Mouse (Mus musculus) MEL (cell line): ENCODE results near the gene Teddm1a. TPM values are rescaled to one million over a fixed set of nuclear protein-coding genes. Genes with fewer than 3 reads are reported as not detected.
"Not testable (repeated sequence)": the region's sequence is repeated elsewhere in the genome, so short reads cannot be mapped to it uniquely, and the experiment has no call there.

ENCODE experiments used
- DNase-seq: peaks from one replicate; pipeline ENCODE4 v3.0.0; 2011; ENCODE audit warnings: low read depth, low spot score
- H3K27ac ChIP-seq: 2 replicates; pipeline ENCODE4 v1.5.1; 2012; ENCODE audit warnings: low read depth, mild to moderate bottlenecking, control low read depth, low read length, moderate library complexity; ENCODE audit not compliant: control insufficient read depth
- H3K27me3 ChIP-seq, 2 experiments: fragments of 150-350 bp in 1 of 2; sonication (generic) in 1 of 2; 2 replicates each; pipeline ENCODE4 v1.6.1; 2012; ENCODE audit warnings: low read length in 2 of 2, mild to moderate bottlenecking in 2 of 2, improper control_type of control experiment in 1 of 2, moderate library complexity in 1 of 2; ENCODE audit not compliant: insufficient read depth in 2 of 2, control insufficient read depth in 1 of 2
- H3K36me3 ChIP-seq, 2 experiments: 2 replicates each; pipeline ENCODE4 v1.6.1; 2012 to 2014; ENCODE audit warnings: low read length in 2 of 2, improper control_type of control experiment in 1 of 2, inconsistent platforms in 1 of 2, mild to moderate bottlenecking in 1 of 2; ENCODE audit not compliant: insufficient read depth in 2 of 2, control insufficient read depth in 1 of 2
- H3K4me1 ChIP-seq, 2 experiments: fragments of 150-350 bp in 1 of 2; sonication (generic) in 1 of 2; 2 replicates each; pipeline ENCODE4 v1.6.1; 2012; ENCODE audit warnings: low read length in 2 of 2, improper control_type of control experiment in 1 of 2, mild to moderate bottlenecking in 1 of 2; ENCODE audit not compliant: insufficient read depth in 2 of 2, control insufficient read depth in 1 of 2
- H3K4me3 ChIP-seq, 2 experiments: fragments of 150-350 bp in 1 of 2; sonication (generic) in 1 of 2; 2 replicates each; pipeline ENCODE4 v1.5.1; 2012; ENCODE audit warnings: low read depth in 2 of 2, low read length in 2 of 2, mild to moderate bottlenecking in 2 of 2, moderate library complexity in 2 of 2, control low read depth in 1 of 2, improper control_type of control experiment in 1 of 2; ENCODE audit not compliant: control insufficient read depth in 1 of 2, insufficient read depth in 1 of 2
- H3K79me2 ChIP-seq: 2 replicates; pipeline ENCODE4 v1.6.1; 2012; ENCODE audit warnings: mild to moderate bottlenecking, low read length, moderate library complexity; ENCODE audit not compliant: control insufficient read depth, poor library complexity, insufficient read depth
- H3K9ac ChIP-seq: 2 replicates; pipeline ENCODE4 v1.6.1; 2012; ENCODE audit warnings: low read depth, mild to moderate bottlenecking, control low read depth, low read length, moderate library complexity; ENCODE audit not compliant: control insufficient read depth, poor library complexity, severe bottlenecking
- H3K9me3 ChIP-seq: fragments of 150-350 bp; sonication (generic); replicated peaks from 2 replicates; pipeline ENCODE4 v1.6.1; 2012; ENCODE audit warnings: mild to moderate bottlenecking, low read length, improper control_type of control experiment, moderate library complexity; ENCODE audit not compliant: insufficient read depth
- BHLHE40 ChIP-seq: IDR thresholded peaks from 2 replicates; pipeline ENCODE4 v1.6.1; 2012; ENCODE audit warnings: low read depth, mild to moderate bottlenecking, inconsistent platforms, low read length, improper control_type of control experiment, borderline replicate concordance
- CHD1 ChIP-seq: IDR thresholded peaks from 2 replicates; pipeline ENCODE4 v1.6.1; 2012; ENCODE audit warnings: low read depth, mild to moderate bottlenecking, inconsistent platforms, low read length, improper control_type of control experiment
- CHD2 ChIP-seq: IDR thresholded peaks from 2 replicates; pipeline ENCODE4 v1.6.1; 2011; ENCODE audit warnings: low read length, improper control_type of control experiment
- CTCF ChIP-seq, 3 experiments: IDR thresholded peaks in 2 of 3; conservative IDR thresholded peaks in 1 of 3; 2 replicates each; pipeline ENCODE4 v1.5.1; 2011 to 2012; ENCODE audit warnings: low read length in 3 of 3, low read depth in 2 of 3, mild to moderate bottlenecking in 2 of 3, improper control_type of control experiment in 1 of 3, inconsistent platforms in 1 of 3, mixed read lengths in 1 of 3, moderate library complexity in 1 of 3; ENCODE audit not compliant: control insufficient read depth in 1 of 3, insufficient read depth in 1 of 3, poor library complexity in 1 of 3, severe bottlenecking in 1 of 3
- E2F4 ChIP-seq: IDR thresholded peaks from 2 replicates; pipeline ENCODE4 v1.6.1; 2011; ENCODE audit warnings: low read depth, low read length, improper control_type of control experiment, borderline replicate concordance
- ELF1 ChIP-seq: IDR thresholded peaks from 2 replicates; pipeline ENCODE4 v1.6.1; 2014; ENCODE audit warnings: low read depth, mild to moderate bottlenecking, inconsistent platforms, low read length, improper control_type of control experiment, moderate library complexity
- GABPA ChIP-seq: IDR thresholded peaks from 2 replicates; pipeline ENCODE4 v1.6.1; 2012; ENCODE audit warnings: low read depth, mild to moderate bottlenecking, inconsistent platforms, low read length, improper control_type of control experiment, moderate library complexity
- HCFC1 ChIP-seq: IDR thresholded peaks from 2 replicates; pipeline ENCODE4 v1.6.1; 2012; ENCODE audit warnings: low read depth, mild to moderate bottlenecking, inconsistent platforms, low read length, improper control_type of control experiment, moderate library complexity
- MAZ ChIP-seq: IDR thresholded peaks from 2 replicates; pipeline ENCODE4 v1.6.1; 2012; ENCODE audit warnings: low read depth, mild to moderate bottlenecking, inconsistent platforms, low read length, improper control_type of control experiment
- MXI1 ChIP-seq: IDR thresholded peaks from 2 replicates; pipeline ENCODE4 v1.6.1; 2011; ENCODE audit warnings: mild to moderate bottlenecking, low read depth, low read length, improper control_type of control experiment
- MYB ChIP-seq: IDR thresholded peaks from 2 replicates; pipeline ENCODE4 v1.6.1; 2011; ENCODE audit warnings: mild to moderate bottlenecking, low read depth, low read length, improper control_type of control experiment
- MYC ChIP-seq: IDR thresholded peaks from 2 replicates; pipeline ENCODE4 v1.6.1; 2011; ENCODE audit warnings: low read depth, mild to moderate bottlenecking, low read length, improper control_type of control experiment, moderate library complexity
- NELFE ChIP-seq: IDR thresholded peaks from 2 replicates; pipeline ENCODE4 v1.6.1; 2011; ENCODE audit warnings: low read depth, low read length, improper control_type of control experiment
- POLR2AphosphoS2 ChIP-seq: IDR thresholded peaks from 2 replicates; pipeline ENCODE4 v1.6.1; 2011; ENCODE audit warnings: low read length, improper control_type of control experiment
- POLR2AphosphoS5 ChIP-seq: IDR thresholded peaks from 2 replicates; pipeline ENCODE4 v1.6.1; 2012; ENCODE audit warnings: low read depth, borderline replicate concordance, mild to moderate bottlenecking, inconsistent platforms, low read length, moderate library complexity, mixed read lengths
- RAD21 ChIP-seq: IDR thresholded peaks from 2 replicates; pipeline ENCODE4 v1.6.1; 2011; ENCODE audit warnings: mild to moderate bottlenecking, low read depth, low read length, improper control_type of control experiment
- RCOR1 ChIP-seq: IDR thresholded peaks from 2 replicates; pipeline ENCODE4 v1.6.1; 2012; ENCODE audit warnings: low read depth, mild to moderate bottlenecking, inconsistent platforms, low read length, improper control_type of control experiment
- SMC3 ChIP-seq: IDR thresholded peaks from 2 replicates; pipeline ENCODE4 v1.6.1; 2011; ENCODE audit warnings: low read depth, low read length, improper control_type of control experiment
- TAL1 ChIP-seq: IDR thresholded peaks from 2 replicates; pipeline ENCODE4 v1.6.1; 2012; ENCODE audit warnings: mild to moderate bottlenecking, inconsistent platforms, low read length, moderate library complexity, mixed read lengths
- TCF12 ChIP-seq: IDR thresholded peaks from 2 replicates; pipeline ENCODE4 v1.6.1; 2014; ENCODE audit warnings: low read depth, mild to moderate bottlenecking, inconsistent platforms, low read length, improper control_type of control experiment, moderate library complexity
- UBTF ChIP-seq: IDR thresholded peaks from 2 replicates; pipeline ENCODE4 v1.6.1; 2012; ENCODE audit warnings: low read depth, mild to moderate bottlenecking, inconsistent platforms, low read length, improper control_type of control experiment, moderate library complexity, borderline replicate concordance; ENCODE audit not compliant: insufficient read depth
- USF1 ChIP-seq: IDR thresholded peaks from 2 replicates; pipeline ENCODE4 v1.6.1; 2014; ENCODE audit warnings: low read depth, mild to moderate bottlenecking, inconsistent platforms, low read length, improper control_type of control experiment, moderate library complexity
- USF2 ChIP-seq, 2 experiments: IDR thresholded peaks; 2 replicates each; pipeline ENCODE4 v1.6.1; 2011 to 2012; ENCODE audit warnings: improper control_type of control experiment in 2 of 2, low read length in 2 of 2, borderline replicate concordance in 1 of 2, inconsistent platforms in 1 of 2, low read depth in 1 of 2, mild to moderate bottlenecking in 1 of 2; ENCODE audit not compliant: insufficient read depth in 1 of 2
- ZC3H11A ChIP-seq: IDR thresholded peaks from 2 replicates; pipeline ENCODE4 v1.6.1; 2012; ENCODE audit warnings: low read depth, mild to moderate bottlenecking, inconsistent platforms, low read length, improper control_type of control experiment
- ZNF384 ChIP-seq: IDR thresholded peaks from 2 replicates; pipeline ENCODE4 v1.6.1; 2012; ENCODE audit warnings: low read depth, mild to moderate bottlenecking, inconsistent platforms, low read length, improper control_type of control experiment
- polyA plus RNA-seq, 2 experiments: library from polyadenylated mRNA; stranded (reverse) in 1 of 2; unstranded in 1 of 2; fragments of >175 nt in 1 of 2; fragments of >200 nt in 1 of 2; gene quantifications; 2 replicates each; pipeline versions ENCODE4 v1.2.1 to v1.2.4; 2012; ENCODE audit warnings: low replicate concordance in 2 of 2, low read depth in 1 of 2; ENCODE audit not compliant: insufficient read length in 2 of 2, insufficient read depth in 1 of 2, missing spikeins in 1 of 2
- total RNA-seq: library from RNA; depleted of rRNA; stranded (reverse); fragments of 300-350 nt; gene quantifications from 2 replicates; pipeline ENCODE4 v1.2.3, GENCODE M21; 2012

Gene Teddm1a
- total and polyA plus RNA-seq, 3 experiments = not detected

GRCm38 (mm10) chr1:153855946-153856345 is 35.6 kb upstream of the Teddm1a start:
- H3K79me2 ChIP-seq = no peaks in the 10 kb centered on the region
- H3K27me3 ChIP-seq = no peaks in the 10 kb centered on the region
- H3K9me3 ChIP-seq = no peaks in the 10 kb centered on the region
- no peaks in the 10 kb centered on the region for H3K4me1 ChIP-seq
- H3K4me3 ChIP-seq = no peak overlapping the region
- no peak overlapping the region for H3K27ac ChIP-seq
- TF ChIP-seq POLR2AphosphoS2 (no peak), MXI1 (no peak), ELF1 (no peak), E2F4 (no peak), ZC3H11A (no peak), HCFC1 (no peak), CTCF (IDR thresholded peaks at IDR 0.05 in 2 of 3, conservative IDR thresholded peaks at IDR 0.05 in 1 of 3; ENCODE audit: control insufficient read depth in 1 of 3, insufficient read depth in 1 of 3, low read depth in 2 of 3, low read length in 3 of 3, poor library complexity in 1 of 3, severe bottlenecking in 1 of 3) (no peak), UBTF (no peak), GABPA (no peak), CHD1 (no peak), NELFE (no peak), TCF12 (no peak), TAL1 (no peak), MAZ (no peak), USF2 (IDR thresholded peaks at IDR 0.05; ENCODE audit: borderline replicate concordance in 1 of 2, insufficient read depth in 1 of 2, low read depth in 1 of 2, low read length in 2 of 2) (no peak), BHLHE40 (no peak), RAD21 (no peak)
- no peak for DNase-seq
- no peaks in the 10 kb centered on the region for H3K36me3 ChIP-seq
- H3K9ac ChIP-seq = no peak overlapping the region

- H3K27ac ChIP-seq = no peak within 1 kb of the TSS
- no peak within 1 kb of the TSS for H3K9ac ChIP-seq
- H3K36me3 ChIP-seq = no peaks in the 10 kb centered on the region
- TF ChIP-seq MXI1 (no peak), UBTF (no peak), CHD1 (no peak), RCOR1 (no peak), SMC3 (no peak), MYC (no peak), MAZ (no peak), POLR2AphosphoS2 (no peak), USF1 (no peak), USF2 (IDR thresholded peaks at IDR 0.05; ENCODE audit: borderline replicate concordance in 1 of 2, insufficient read depth in 1 of 2, low read depth in 1 of 2, low read length in 2 of 2) (no peak), CTCF (IDR thresholded peaks at IDR 0.05 in 2 of 3, conservative IDR thresholded peaks at IDR 0.05 in 1 of 3; ENCODE audit: control insufficient read depth in 1 of 3, insufficient read depth in 1 of 3, low read depth in 2 of 3, low read length in 3 of 3, poor library complexity in 1 of 3, severe bottlenecking in 1 of 3) (no peak), MYB (no peak), POLR2AphosphoS5 (no peak), ZNF384 (no peak), CHD2 (no peak), BHLHE40 (no peak), ELF1 (no peak), HCFC1 (no peak), ZC3H11A (no peak)
- H3K4me1 ChIP-seq = no peaks in the 10 kb centered on the region
- H3K4me3 ChIP-seq = no peak within 1 kb of the TSS
- no peaks in the 10 kb centered on the region for H3K9me3 ChIP-seq
- DNase-seq = no peak
- no peaks in the 10 kb centered on the region for H3K79me2 ChIP-seq
- H3K27me3 ChIP-seq = no peaks in the 10 kb centered on the region
Measured at GRCm38 (mm10) chr1:153874045-153874444, 17.5 kb upstream of the Teddm1a start, which contains the start of gene Teddm1b. Gene Teddm1b, plus strand, starts transcription at chr1:153874345.

DNA sequence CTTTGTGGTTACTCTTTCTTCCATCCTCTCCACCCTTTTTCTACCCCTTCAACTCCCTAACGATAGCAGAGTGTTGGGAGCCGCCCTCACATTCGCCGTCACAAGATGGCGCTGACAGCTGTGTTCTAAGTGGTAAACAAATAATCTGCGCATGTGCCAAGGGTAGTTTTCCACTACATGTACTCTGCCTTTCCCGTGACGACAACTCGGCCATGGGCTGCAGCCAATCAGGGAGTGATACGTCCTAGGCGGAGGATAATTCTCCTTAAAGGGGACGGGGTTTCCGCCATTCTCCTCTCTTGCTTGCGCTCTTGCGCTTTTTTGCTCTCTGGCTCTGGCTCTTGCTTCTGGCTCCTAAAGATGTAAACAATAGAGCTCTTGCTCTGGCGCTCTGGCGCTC is 11.2 kb upstream of the Teddm1a start:
- H3K79me2 ChIP-seq, H3K4me1 ChIP-seq, H3K27me3 ChIP-seq, H3K36me3 ChIP-seq, DNase-seq, H3K4me3 ChIP-seq, H3K9ac ChIP-seq, H3K9me3 ChIP-seq, H3K27ac ChIP-seq: not testable (repeated sequence)
